Mouse (Mus musculus): ENCODE data around the gene Zfp839. TPM values are rescaled to one million over a fixed set of nuclear protein-coding genes. Genes with fewer than 3 reads are reported as not detected.
A peak's percentile ranks its signal among the peaks of the same experiment; 100 is the strongest.

Zfp839 gene
- polyA plus RNA-seq, 1 experiment: 8.5 TPM

DNA sequence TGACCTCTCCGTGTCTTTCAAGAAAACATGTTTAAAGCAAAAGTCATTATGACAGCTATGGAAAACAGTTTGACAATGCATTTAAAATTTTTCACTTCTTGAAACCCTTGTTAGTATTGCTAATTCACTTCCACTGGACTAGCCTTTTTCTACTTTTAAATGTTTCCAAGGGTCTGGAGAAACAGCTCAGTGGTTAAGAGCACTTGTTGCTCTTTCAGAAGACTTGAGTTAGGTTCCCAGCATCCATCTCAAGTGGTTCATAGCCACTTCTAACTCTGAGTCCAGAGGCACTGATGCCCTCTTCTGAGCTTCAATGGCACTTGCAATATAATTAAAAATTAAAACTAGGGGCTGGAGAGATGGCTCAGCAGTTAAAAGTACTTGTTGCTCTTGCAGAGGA, 41.8 kb downstream of the Zfp839 start:
- WGBS: 96% methylated on average over 1 of the region's 1 CpGs
- Histone ChIP-seq H3K4me1 (ENCODE audit: control insufficient read depth, insufficient read depth, low read length) (no peaks in the 10 kb centered on the region; the same call in 1 of the 2 replicates), H3K4me3 (replicated peaks; ENCODE audit: insufficient read depth, low read depth, low read length) (no peak overlapping the region), H3K27ac (ENCODE audit: insufficient read depth, low read length) (no peak overlapping the region), H3K27me3 (ENCODE audit: control insufficient read depth, insufficient read depth, low read length) (no peaks in the 10 kb centered on the region)
- DNase-seq: no peak
- TF ChIP-seq POLR2A (IDR thresholded peaks at IDR 0.05; ENCODE audit: borderline replicate concordance, insufficient read depth, low read length) (no peak), CTCF (IDR thresholded peaks at IDR 0.05; ENCODE audit: borderline replicate concordance, insufficient read depth, low read depth, low read length) (no peak)

DNA sequence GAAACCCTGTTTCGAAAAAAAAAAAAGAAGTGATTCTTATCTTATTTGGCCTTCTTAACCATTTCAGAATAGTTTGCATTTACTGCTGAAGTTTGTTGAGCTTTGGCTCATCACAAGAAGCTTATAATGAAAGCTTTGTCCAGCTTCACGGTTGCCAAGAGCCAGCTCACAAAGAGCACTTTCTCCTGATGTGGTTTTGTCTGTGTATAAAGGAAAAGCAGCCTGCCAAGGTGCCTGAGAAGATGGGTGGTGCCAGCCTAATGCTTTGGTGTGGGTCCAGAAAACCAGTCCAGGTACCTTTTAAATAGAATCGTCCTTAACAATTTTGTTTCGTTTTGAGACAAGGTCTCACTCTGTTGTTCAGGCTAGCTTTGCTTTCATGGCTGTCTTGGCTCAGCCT, 52.1 kb downstream of the Zfp839 start:
- no peaks in the 10 kb centered on the region for H3K27me3 ChIP-seq (ENCODE audit: control insufficient read depth, insufficient read depth, low read length)
- H3K27ac ChIP-seq (ENCODE audit: insufficient read depth, low read length): peak overlapping the region; percentile 30; the same call in 1 of the 2 replicates
- no peaks in the 10 kb centered on the region for H3K4me1 ChIP-seq (ENCODE audit: control insufficient read depth, insufficient read depth, low read length)
- 62% methylated on average over 4 of the region's 4 CpGs for WGBS
- no peak overlapping the region for H3K4me3 ChIP-seq (replicated peaks; ENCODE audit: insufficient read depth, low read depth, low read length)
- no peak for DNase-seq
- TF ChIP-seq CTCF (IDR thresholded peaks at IDR 0.05; ENCODE audit: borderline replicate concordance, insufficient read depth, low read depth, low read length) (no peak), POLR2A (IDR thresholded peaks at IDR 0.05; ENCODE audit: borderline replicate concordance, insufficient read depth, low read length) (no peak)

DNA sequence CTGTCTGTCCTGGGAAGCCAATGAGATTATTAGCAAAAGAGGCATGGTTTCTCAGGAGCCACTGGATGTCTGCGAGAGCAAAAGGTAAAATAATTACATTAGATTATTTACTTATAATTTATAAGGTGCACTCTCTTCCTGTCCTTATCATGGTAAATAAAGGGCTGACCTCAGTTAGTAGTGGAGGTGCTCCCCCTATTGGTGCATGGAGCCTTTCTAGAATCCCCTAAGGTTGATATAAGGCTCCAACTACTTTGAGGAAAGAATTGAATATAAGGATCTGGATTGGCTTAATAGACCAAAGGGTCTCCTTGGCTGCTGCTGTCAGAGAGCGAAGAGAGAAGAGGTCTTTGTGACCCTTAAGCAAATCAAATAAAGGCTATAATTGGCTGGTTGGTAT, 53.5 kb downstream of the Zfp839 start:
- TF ChIP-seq CTCF (IDR thresholded peaks at IDR 0.05; ENCODE audit: borderline replicate concordance, insufficient read depth, low read depth, low read length): no peak
- Histone ChIP-seq H3K4me1 (ENCODE audit: control insufficient read depth, insufficient read depth, low read length) (no peaks in the 10 kb centered on the region), H3K27me3 (ENCODE audit: control insufficient read depth, insufficient read depth, low read length) (no peaks in the 10 kb centered on the region), H3K4me3 (replicated peaks; ENCODE audit: insufficient read depth, low read depth, low read length) (no peak overlapping the region), H3K27ac (ENCODE audit: insufficient read depth, low read length) (no peak overlapping the region)
- 95% methylated on average over 2 of the region's 2 CpGs for WGBS
- no peak for DNase-seq

DNA sequence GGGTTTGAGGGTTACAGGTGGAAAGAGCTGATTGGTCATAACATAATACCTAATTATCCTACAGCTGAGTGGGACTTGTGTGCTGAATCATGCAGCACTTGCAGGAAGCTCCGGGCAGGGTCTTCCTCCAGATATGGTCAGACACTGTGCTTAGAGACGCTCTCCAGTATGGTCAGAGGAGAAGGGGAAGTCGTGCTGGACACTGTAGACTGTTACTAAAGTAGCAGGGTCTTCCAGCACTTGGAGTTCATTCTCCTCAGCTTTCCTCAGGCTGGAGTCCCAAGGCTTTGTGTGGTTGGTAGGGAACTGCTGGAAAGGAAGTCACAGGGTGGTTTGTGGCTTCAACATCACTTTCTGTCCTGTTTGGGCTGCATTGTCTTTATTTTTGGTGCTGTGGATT, 57.8 kb downstream of the Zfp839 start:
- H3K4me1 ChIP-seq (ENCODE audit: control insufficient read depth, insufficient read depth, low read length): no peaks in the 10 kb centered on the region
- no peak for DNase-seq
- WGBS: 86% methylated on average over 3 of the region's 3 CpGs
- H3K4me3 ChIP-seq (replicated peaks; ENCODE audit: insufficient read depth, low read depth, low read length): no peak overlapping the region
- H3K27me3 ChIP-seq (ENCODE audit: control insufficient read depth, insufficient read depth, low read length): no peaks in the 10 kb centered on the region
- no peak overlapping the region for H3K27ac ChIP-seq (ENCODE audit: insufficient read depth, low read length)
- TF ChIP-seq CTCF (IDR thresholded peaks at IDR 0.05; ENCODE audit: borderline replicate concordance, insufficient read depth, low read depth, low read length) (no peak), POLR2A (IDR thresholded peaks at IDR 0.05; ENCODE audit: borderline replicate concordance, insufficient read depth, low read length) (no peak)

DNA sequence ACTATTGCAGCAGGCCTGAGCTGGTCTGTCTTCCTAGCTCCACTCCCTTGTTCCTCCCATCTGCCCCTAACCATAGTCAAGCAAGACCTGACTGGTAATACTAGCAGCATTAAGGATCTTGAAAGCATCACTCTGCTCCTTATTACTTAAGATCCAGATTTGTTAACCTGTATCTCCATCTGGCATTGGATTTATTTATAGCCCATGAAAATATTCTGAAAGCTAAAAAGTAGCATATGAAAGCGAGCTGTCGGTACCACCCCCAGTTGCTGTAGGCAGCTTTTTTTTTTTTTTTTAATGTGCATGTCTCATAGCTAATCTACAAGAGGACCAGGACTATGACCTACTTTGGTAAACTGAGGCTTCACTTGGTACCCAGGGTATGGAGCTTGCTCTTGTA, 59.9 kb downstream of the Zfp839 start:
- Histone ChIP-seq H3K4me1 (ENCODE audit: control insufficient read depth, insufficient read depth, low read length) (no peaks in the 10 kb centered on the region), H3K27me3 (ENCODE audit: control insufficient read depth, insufficient read depth, low read length) (no peaks in the 10 kb centered on the region), H3K4me3 (replicated peaks; ENCODE audit: insufficient read depth, low read depth, low read length) (no peak overlapping the region), H3K27ac (ENCODE audit: insufficient read depth, low read length) (no peak overlapping the region)
- no peak for DNase-seq
- WGBS: 61% methylated on average over 2 of the region's 2 CpGs
- TF ChIP-seq CTCF (IDR thresholded peaks at IDR 0.05; ENCODE audit: borderline replicate concordance, insufficient read depth, low read depth, low read length) (no peak), POLR2A (IDR thresholded peaks at IDR 0.05; ENCODE audit: borderline replicate concordance, insufficient read depth, low read length) (no peak)

DNA sequence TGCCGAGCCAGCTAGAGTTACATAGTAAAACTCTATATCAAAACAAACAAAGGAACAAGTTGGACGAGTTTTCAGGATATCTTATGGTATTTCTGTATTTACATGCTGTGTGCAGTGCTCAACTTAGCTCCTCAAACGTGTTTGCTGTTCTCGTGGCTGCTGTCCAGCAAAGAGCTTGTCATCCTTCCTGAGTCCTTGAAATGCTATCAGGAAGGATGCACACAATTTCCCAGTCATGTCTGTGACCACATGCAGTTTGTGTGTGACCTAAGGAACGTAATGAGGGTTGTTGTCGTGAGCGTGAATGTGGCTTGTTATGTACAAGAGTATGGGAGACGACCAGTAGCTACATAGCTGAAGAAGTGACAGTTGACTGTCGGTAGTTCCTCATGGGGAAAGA, 65.7 kb downstream of the Zfp839 start:
- Histone ChIP-seq H3K27ac (ENCODE audit: insufficient read depth, low read length) (no peak overlapping the region), H3K4me3 (replicated peaks; ENCODE audit: insufficient read depth, low read depth, low read length) (no peak overlapping the region), H3K27me3 (ENCODE audit: control insufficient read depth, insufficient read depth, low read length) (no peaks in the 10 kb centered on the region), H3K4me1 (ENCODE audit: control insufficient read depth, insufficient read depth, low read length) (no peaks in the 10 kb centered on the region)
- no peak for DNase-seq
- TF ChIP-seq POLR2A (IDR thresholded peaks at IDR 0.05; ENCODE audit: borderline replicate concordance, insufficient read depth, low read length) (no peak), CTCF (IDR thresholded peaks at IDR 0.05; ENCODE audit: borderline replicate concordance, insufficient read depth, low read depth, low read length) (no peak)
- 88% methylated on average over 9 of the region's 9 CpGs for WGBS

Other genes with a start within 250 kb of the Zfp839 start
- 358 and 400 TPM in 2 replicates for gene Dync1h1, start 248.8 kb upstream of the Zfp839 start, polyA plus RNA-seq (2012; rRNA removed)
- gene 1700001K19Rik, start 167.6 kb upstream of the Zfp839 start, polyA plus RNA-seq (2012; rRNA removed): not detected in 2 replicates
- gene Hsp90aa1, start 147.5 kb upstream of the Zfp839 start, polyA plus RNA-seq (2012; rRNA removed): 544 and 648 TPM in 2 replicates
- 32.7 and 34.9 TPM in 2 replicates for gene Wdr20, start 112.3 kb upstream of the Zfp839 start, polyA plus RNA-seq (2012; rRNA removed)
- 5.9 and 6.7 TPM in 2 replicates for gene Mok, start 9.3 kb upstream of the Zfp839 start, polyA plus RNA-seq (2012; rRNA removed)
- gene Cinp, start 38.9 kb downstream of the Zfp839 start, polyA plus RNA-seq (2012; rRNA removed): 59.6 and 65.7 TPM in 2 replicates
- 20.2 and 20.7 TPM in 2 replicates for gene Tecpr2, start 39.0 kb downstream of the Zfp839 start, polyA plus RNA-seq (2012; rRNA removed)
- 53.3 and 54.8 TPM in 2 replicates for gene Ankrd9, start 128.8 kb downstream of the Zfp839 start, polyA plus RNA-seq (2012; rRNA removed)
- gene Rcor1, start 189.1 kb downstream of the Zfp839 start, polyA plus RNA-seq (2012; rRNA removed): 15.8 and 16.7 TPM in 2 replicates